Mouse (Mus musculus) embryo, embryonic 10 days (tissue): Measurements from ENCODE around the gene Erg.

Experiments
- DNase-seq: peaks from one replicate; pipeline ENCODE4 v3.0.0-alpha.2; 2015; ENCODE audit warnings: low spot score

Gene Erg

DNA sequence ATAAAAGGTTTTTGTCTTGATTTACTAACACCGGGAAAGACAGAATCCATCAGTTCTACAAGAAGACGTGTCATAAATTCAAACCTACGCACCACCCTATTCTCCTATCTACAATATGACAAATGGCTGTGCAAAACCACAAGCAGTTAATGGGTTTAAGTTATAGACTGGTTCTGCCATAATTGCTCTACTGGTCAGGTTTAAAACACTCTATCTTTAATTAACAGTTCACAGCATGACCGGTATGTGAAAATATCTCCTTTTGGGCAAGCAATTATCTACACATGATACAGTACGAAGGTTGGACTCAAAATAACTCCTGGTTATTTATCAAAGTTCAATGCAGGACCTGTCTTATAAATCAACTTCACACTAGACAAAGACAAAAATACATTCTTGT, 107.8 kb downstream of the Erg start:
- no peak for DNase-seq

DNA sequence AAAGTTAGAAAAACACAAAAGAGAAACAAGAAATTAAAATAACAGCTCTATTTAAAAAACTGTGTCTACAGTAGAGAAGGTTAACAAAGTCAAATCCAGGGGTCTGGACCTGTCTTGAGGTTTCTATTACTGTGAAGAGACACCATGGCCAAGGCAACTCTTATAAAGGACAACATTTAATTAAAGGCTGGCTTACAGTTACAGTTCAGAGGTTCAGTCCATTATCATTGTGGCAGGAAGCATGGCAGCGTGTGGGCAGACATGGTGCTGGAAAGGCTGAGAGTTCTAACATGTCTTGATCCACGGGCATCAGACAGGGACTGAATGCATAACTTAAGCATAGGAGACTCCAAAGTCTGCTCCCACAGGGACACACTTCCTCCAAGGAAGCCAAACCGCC, 111.4 kb downstream of the Erg start:
- DNase-seq, result no peak

DNA sequence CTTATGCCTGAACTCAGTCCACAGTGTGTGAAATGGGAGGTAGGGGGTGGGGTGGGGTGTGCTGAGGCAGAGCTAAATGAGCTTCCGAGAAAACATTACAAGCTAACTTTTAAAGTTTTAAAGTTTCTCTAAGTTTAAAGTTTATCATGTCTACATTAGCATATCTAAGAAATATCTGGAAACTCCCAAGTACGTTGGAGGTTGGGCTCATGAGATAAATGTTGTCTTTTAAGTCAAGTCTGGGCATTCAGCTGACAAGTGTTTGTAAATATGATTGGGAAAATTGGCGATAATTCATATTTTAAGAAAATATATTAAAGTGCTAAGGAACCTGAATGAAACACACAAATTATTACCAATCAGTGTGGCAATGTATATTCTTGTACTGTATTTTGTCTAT, 112.4 kb downstream of the Erg start:
- DNase-seq, result no peak

DNA sequence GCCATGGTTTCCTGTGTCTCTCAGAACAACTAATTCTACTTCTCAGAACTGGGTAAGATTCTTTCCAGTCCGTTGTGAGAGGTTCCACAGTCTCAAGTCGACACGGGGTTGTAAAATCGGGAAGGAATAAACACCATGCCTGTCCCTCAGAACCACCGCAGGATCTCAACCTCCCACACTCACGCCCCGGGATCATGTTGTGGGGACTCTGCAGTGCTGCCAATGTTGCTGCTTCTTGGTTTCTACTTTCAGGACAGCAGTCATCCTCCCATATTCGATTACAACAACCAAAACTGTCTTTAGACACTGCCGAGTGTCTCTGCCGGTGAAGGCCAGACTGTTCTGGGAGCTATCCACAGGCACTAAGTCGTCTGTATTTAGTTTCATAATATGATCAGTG, 113.6 kb downstream of the Erg start:
- no peak for DNase-seq

DNA sequence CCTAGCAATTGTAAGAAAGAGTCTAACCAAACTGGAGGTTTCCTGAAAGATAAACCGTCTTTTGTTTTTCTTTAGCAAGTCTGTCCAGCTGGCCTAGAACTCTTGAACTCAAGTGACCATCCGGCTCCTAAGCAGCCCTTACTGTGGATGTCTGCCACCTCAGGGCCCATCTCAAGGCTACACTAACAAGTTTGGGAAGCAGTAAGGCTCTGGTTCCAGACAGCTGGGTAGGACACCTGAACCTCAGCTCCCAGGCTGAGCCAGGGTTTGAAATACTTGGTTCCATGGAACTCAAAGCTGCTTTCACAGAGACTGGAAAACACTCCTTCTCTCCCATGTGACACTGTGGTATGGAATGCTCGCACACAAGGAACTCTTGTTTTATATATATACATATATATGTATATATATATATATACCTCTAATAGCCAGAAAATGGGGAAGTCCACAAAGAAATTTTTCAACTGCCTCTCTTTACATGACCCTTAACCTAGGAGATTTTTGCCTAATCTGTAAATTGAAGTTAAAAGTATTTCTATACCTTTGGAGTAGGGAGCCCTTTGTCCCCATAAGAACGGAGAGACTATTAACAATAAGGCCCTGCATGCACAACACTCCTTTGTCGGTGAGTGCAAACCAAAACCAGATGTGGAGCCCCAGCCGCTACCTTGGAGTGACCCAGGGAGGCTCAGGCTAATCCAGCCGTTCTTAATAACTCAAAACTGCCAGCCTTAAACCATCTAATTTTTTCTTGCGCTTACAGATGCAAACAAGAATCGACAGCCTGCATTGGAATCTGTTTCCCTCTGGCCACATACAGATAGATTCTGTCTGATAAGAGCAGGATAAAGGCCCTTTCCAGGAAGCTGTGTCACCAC, 116.9 kb downstream of the Erg start:
- peak; percentile 74 for DNase-seq

DNA sequence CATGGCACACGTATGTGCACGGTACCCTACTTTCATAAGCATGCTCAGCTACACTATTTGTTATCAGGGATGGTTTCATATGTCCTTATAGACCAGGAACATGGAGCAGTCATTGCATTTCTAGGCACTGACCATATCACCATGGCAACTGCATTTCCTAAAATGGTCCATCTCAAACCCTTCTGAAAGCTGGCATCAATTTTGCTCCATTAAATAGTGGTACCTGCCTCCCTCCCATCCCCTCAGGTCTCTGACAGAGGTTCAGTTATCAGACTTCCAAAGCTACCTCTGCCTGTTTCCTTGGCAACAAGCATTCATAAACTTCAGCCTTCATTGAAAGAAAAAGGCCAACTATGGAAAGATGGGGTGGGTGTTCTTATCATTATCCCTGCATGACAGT, 118.5 kb downstream of the Erg start:
- DNase-seq, result no peak

DNA sequence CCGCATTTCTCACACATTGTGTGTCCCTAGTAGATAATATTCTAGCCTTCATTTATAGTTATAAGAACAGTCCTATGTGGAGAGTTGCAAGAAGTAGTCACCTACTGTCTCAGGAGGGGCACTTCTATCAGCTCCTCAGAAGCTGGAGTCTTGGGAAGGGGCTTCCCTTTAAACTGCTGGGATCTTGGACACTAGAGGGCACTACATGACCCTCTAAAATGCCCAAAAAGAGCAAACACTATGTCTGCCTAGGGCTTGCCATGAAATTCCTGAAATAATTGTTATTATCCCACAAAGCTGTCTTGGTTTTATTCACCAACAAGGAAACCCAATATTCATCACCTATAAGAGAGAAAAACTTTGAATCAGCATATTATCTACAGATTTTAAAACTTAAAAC, 119.8 kb downstream of the Erg start:
- peak; percentile 71 for DNase-seq

DNA sequence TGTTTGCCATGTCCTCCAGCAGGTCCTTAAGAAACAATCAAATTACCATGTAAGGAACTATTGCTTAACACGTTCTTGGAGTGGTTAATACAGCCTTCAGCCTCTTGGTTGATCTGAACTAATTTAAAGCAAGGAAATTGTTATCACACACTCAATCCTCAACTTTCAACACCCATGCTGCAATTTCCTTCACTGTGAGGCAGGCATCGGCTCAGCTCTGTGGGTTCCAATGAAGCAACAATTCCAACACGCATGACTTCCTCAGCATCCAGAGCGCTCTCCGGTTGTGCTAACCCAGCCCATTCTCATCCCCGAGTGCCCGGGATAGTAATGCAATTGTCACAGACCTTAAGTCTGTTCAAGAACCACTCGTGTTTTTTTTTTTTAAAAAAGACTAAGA, 121.8 kb downstream of the Erg start:
- DNase-seq, result no peak

DNA sequence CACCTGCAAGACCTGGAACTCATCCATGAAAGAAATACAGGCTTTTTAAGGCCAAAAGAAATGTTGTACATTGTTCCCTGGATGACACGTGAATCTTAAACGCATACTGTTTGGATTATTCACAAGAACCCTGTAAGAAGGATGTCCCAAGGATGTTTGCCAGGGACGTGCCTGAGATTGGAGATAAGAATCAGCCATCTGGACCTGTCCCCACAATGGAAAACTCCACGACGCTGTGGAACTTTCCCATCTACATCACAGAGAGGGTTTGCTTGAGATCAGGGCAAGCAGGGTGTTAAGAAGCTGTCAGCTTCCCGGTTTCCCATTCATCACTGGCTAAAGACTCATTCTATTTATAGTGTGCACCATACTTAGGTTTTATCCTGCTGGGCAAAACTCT, 122.6 kb downstream of the Erg start:
- DNase-seq, result no peak

DNA sequence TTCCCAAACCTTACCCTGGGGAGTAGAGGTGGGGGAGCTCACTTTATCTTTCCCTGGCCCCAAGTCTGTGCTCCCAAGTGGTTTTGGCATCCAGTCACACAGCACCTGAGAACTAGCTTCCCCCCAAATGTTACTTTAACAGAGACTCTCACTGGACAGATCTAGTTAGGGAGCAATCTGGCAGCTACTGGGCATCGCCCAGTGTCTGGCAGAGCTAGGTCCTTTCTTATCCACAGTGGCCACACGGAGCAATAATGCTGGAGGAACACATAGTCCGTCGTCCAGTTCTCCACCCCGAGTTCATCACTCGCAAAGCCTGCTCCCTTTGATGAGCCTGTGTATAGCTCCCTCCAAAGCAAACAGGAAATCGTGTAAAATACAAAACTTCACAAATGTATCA, 124.5 kb downstream of the Erg start:
- DNase-seq, result no peak

DNA sequence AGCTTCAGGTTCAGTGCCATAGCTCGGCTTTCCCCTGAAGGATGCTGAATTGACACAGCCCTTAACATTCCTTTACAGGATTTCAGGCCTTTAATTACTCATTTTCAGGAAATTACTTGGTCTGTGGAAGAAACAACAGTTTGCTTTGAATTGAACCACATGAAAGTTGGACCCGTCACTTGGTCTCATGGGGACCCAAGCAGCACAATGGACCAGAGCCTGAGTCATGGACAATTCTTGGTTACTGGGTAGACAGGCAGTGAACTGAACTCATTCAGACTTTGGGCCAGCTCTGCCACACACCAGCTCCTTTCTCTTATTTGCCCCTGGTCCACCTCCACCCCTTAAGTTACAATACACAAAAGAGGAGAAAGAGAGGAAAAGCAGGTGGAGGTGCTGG, 126.1 kb downstream of the Erg start:
- no peak for DNase-seq

DNA sequence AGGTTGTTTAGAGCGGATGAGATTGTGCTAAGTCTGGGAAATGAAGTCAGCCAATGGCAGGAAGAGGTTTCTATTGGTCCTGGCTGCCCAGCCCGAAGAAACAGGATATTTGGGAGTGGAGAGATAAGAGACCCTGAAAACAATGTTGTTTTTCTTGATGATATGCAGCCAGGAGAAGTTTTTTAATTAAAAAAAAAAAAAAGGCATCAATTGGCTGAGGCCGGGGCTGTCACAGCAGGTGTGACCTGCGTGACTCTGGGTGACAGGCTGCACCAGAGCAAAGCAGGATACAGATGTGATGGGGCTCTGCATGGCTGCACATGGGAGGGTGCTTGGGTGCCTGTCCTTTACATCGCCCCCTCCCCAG, 127.1 kb downstream of the Erg start:
- no peak for DNase-seq

DNA sequence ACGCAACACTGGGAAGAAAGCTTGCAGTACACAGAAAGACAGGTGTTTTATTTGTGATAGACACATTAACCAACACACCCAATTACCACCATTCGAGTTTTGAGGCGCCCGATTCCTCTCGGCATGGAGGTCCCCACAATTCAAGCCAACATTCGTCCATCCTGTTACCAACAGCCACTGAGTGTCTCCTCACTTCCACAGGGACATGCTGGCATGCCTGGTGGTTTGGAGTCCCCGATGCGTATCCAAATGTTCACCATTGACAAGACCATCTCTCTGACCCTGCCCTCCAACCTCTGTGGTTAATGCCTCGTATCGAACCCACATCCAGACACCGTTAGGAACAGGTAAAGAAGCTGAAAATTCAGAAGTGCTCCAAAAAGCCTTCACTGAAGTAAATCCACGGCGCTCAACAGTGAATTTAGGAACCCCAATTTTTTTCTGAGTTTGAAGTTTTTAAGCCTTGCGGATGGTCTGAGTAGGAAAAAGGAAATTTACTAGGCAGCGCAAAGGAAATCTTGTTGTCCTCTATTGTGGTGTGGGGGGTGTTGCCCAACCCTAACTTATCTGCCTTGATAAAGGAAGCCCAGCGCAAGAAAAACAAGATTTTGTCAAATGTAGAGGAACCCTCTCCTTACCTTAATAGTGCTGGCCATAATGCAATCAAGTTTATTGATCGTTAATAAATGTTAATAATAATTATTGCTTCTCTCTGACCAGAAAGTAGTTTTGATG, 127.6 kb downstream of the Erg start:
- no peak for DNase-seq

DNA sequence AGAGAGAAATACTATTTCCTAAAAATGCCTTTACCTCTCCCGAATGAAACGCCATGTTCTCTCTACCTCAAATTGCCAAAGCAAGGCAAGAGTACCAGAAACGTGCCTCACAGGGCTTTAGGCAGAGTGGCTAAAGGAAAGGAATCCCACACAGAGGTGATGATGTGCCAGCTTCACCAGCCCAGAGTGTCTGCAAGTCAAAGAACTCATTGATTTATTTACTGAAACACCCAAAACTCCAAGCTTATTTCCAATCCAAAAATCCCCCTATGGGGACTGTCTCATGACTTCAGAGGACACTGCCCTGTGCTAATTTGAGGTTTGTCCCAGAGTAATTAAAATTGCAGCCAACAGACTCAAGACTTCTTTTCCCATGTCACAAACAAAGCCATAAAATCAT, 129.4 kb downstream of the Erg start:
- DNase-seq, result no peak

DNA sequence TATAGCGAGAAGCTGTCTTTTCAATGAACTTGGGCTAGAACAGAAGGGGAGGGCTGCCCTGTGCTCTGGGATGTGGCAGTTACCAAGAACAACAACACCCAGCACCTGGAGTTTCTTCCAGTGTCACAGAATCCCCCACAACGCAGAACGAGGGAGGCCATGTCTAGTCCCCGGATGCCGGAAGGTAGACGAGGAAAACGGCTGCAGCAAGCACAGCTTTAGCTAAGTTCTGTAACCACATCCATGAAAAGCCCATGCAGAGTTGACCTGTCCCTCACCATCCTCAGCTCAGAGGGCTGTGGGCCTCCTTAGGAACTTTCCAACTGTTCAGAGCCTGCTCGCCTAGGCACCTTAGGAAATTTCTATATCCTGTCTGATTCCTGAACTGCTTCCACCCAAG, 130.5 kb downstream of the Erg start:
- DNase-seq, result no peak

DNA sequence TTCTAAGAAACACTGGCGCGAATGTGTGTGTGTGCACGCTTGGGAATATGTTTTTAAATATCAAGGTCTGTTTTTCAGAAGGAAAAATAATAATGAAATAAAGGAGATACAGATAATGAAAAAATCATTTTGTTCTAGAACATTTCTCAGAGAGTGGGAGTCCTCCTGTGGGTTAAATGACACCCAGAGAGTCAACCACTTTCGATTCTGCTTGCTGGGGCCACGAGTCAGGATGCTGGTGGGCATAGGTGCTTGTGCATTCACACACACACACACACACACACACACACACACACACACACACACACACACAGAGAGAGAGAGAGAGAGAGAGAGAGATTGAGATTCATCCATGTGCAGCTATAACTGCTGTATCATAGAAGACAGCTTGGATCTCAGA, 130.9 kb downstream of the Erg start:
- no peak for DNase-seq

DNA sequence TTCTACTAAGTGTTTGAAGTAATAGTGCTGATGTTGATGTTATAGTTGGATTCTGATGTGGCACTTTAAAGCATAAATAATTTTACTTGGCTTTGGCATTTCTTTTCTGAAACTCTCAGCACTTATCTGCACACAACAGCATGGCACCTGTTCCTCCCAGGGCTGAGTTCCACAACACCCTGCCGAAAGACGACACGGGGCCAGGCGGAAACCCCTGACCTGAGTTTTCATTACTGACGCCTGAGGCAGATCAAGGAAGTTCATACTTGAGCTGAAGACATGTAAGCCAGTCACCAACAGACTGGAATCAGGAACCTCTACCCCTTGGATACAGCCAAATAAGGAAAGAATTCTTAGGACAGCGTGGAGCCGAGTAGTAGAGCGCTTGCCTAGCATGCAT, 134.0 kb downstream of the Erg start:
- DNase-seq, result no peak

DNA sequence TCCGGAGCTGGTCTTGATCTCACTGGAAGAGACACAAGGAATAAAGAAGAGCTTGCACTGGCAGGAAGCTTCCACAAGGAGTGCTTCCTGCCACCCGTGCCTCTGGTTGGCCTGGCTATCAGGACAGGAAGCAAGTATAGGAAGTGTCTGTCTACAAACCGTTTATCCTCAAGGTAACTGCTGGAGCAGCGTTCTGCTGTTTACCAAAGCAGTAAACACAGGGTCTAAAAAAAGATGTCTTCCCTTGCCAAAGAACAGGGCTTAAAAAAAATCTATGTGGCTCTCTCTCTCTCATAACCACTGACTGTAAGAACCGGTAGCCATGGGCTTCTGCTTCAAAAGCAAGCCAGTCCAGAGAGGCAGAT, 137.1 kb downstream of the Erg start:
- no peak for DNase-seq

DNA sequence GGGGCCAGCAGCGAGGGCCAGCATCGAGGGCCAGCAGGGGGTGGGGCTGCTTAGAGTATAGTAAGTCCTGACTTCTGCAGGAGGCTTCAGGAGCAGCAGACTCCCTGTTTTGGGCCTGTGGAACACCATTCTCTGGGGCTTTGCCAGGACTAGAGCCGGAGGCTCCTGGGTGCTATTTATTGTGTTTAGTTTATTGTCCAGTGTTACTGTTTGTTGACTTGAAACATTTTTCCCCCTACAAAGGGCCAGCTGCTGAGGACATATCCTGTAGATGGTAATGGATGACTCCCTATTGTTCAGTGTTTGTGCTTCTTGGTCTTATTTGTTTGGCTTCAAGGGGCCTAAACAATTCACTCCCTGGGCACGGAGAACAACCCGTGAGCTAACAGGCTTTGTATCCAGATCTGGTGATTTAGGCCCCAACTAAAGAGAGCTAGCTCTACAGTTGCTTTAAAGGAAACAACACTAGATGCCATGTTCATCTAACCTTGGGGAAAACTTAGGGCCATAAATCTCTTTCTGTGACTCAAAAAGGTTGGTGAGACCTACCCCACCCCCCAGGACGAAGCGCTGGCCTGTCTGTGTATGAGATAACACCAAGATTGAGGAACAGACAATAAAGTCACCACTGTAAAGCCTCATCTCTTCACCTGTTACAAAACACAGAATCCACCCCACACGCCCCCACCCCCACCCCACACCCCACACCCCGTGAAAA, 137.6 kb downstream of the Erg start:
- peak; percentile 22 for DNase-seq

DNA sequence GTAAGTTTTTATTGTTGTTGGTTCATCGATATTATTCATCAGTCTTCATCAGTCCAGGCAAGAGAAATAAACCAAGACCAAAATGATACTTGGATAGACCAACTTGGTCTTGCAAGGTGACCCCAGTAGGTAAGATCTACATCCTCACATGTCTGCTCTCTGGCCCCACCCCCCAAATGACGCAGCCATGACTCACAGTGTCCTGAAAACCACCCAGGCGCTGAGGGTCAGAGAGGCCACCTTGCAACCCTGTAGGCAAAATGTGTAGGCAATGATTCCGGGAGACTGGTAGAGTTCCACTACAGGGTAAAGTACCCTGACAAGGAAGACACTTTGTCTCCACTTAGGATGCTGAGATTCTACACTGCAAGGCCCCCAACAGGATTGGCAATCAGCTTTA, 138.5 kb downstream of the Erg start:
- no peak for DNase-seq

DNA sequence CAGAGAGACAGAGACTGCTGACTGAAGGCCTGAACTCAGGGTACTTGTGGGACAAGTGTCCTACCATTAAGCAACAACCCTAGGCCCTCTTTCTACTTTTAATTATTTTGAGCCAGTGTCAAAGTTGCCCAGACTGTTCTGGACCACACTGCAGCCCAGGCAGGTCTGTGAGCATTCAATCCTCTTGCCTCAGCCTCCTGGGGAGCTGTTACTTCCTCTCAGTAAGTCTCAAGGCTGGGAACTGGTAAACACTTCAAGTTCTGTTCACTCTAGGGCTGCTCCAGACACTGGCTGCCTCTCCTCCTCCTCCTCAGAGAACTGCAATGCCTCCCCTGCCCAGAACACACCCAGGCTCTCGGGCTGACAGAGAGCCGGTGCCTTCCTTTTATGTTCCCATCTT, 140.0 kb downstream of the Erg start:
- no peak for DNase-seq

DNA sequence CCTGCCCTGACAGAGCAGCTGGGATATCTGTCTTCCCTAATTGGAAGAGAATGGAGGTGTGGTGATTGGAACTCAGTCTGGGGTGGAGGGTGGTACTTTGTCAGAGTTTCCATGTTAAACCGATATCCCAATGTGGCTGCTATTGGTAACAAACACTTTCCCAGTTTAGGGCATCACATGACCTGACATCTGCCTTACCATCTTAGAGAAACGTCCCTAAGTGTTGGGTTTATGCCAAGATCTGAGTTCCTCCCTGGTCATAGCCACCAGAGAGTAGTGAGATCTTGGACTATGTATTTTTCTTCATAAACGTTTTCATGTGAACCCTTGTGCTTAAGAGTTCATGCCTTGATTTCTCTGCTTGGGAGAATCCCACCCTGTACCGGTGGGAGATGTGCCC, 144.4 kb downstream of the Erg start:
- no peak for DNase-seq

DNA sequence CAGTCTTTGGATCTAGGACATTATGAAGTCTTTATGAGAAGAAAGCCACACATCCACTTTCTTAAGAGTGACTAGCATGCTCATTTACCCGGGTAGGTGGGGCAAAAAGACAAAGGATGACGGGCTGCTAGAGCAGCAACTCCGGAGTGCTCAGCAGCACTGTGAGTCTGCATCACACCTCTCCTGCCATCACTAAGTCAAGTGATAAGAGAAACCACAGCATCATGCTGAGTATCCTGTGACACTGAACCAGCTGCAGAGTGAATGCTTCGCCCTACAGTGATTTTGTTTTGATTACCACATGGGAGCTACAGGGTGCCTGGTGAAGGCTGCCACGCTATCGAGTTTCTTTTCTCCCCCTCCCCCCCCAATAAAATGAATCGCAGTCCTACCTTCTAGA, 145.2 kb downstream of the Erg start:
- DNase-seq, result no peak
